Mouse (Mus musculus) thymus, postnatal 36 days (tissue): ENCODE results near the gene Krt84.

Source experiments
- DNase-seq, 2 experiments: peaks; one replicate each; pipeline ENCODE4 v3.0.0; 2022; ENCODE audit warnings: mixed read lengths in 2 of 2

The Krt84 gene

DNA sequence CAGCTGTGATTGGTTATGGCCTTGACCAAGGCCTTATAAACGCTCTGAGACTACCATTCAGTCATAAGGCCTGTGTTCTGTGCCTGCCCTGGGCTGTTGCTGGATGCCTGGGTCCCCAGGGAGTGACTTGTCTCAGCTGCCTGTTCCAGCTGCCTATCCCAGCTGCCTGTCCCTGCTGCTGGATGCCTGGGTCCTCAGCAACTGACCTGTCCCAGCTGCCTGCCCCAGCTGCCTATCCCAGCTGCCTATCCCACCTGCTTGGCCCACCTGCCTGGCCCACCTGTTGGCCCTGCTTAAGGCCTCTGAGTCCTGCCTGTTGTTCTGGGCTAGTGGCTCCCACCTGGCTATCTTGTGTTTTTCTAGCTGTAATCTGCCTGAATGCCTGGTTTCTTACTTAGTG lies 38.4 kb downstream of the Krt84 start:
- no peak for DNase-seq

GRCm38 (mm10) chr15:101493713-101494112 lies 38.9 kb downstream of the Krt84 start:
- DNase-seq, result no peak

GRCm38 (mm10) chr15:101492718-101493117 lies 39.9 kb downstream of the Krt84 start:
- no peak for DNase-seq

DNA sequence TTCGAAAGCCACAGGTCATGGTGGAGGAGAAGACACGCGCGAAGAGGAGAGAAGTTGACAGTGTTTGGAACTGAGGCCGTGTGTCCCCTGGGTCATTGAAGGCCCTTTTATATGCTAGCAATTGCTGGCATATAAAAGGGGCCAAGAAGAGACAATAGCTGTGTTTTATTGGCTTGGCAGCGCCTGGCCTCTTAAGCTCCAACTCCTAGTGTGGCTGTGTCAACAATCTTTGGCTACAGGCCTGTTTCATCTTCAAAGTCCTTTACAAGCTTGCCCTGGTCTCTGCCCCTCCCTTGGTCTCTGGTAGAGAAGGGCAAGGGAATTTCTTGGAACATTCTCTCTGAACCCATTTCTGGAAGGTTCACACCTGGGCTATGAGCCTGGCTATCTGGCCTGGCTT lies 41.2 kb downstream of the Krt84 start, which contains the start of gene Krt83:
TSS of gene Krt83 (minus strand) at position 82 of the 400 bp plus-strand sequence.
- DNase-seq, result no peak

- peak; percentile 59 to 60 for DNase-seq
Observed at GRCm38 (mm10) chr15:101485911-101486635, 46.5 kb downstream of the Krt84 start.

DNA sequence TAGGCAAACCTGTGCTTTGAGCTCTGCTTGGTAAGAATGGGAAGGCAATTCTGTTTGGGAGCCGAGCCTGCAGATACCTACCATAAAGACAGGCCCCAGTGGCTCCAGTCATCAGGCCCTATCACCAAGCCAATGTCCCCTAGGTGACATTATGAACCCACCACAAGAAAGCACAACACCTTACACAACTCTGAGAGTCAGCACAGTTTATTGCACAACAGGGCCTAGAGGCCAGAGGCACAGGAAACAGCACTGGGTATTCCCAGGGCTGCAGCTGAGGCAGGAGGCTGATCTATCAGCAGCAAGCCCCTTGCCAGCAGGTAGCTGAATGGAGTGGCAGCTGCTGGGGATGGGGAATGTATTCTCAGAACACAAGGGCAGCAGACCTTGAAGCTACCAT lies 47.7 kb downstream of the Krt84 start:
- no peak for DNase-seq

DNA sequence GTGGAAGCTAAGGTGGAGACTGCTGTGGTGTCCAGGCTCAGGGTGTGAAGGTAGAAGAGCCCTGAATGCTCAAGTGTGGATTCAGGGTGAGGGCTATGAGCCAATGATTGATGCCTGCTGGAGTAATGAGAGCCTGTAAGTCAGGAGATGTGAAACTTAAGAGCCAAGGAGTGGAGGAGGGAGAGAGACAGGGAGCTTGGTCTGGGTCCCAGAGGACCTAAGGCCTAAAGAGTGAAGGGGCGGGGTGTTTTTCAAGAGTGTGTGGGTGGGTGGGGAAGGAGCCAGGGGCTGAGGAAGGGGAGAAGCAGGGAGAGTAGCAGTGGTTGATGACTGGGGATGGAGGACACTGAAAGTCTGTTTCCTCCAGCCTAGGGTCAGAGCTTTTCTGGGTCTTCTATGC lies 49.0 kb downstream of the Krt84 start:
- DNase-seq, result no peak

DNA sequence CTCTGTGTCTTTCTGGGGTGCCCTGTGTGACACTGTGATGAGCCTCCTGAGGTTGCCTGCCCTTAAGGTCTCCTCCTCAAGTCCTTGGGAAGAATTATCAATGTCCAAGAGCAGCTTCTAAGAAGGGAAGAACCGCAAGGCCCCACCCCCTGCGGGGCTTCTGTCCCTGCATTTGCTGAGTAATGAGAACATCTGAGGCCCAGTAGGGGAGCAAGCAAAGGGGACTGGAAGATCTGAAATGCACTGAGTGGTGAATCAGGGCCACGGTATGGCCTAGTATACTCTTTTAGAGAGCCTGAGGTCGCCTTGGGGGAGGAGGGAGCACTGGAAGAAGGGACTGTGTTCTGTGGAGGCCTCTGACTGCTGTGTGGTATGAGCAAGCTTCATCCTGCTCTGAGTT lies 50.6 kb downstream of the Krt84 start:
- no peak for DNase-seq

- peak in 1 of 2 experiments; percentile 16 for DNase-seq
Observed at GRCm38 (mm10) chr15:101479666-101480060, 53.0 kb downstream of the Krt84 start.

GRCm38 (mm10) chr15:101479007-101479665 lies 53.5 kb downstream of the Krt84 start:
- peak; percentile 76 to 81 for DNase-seq
